Mouse (Mus musculus) myocyte (in vitro differentiated cells): Measurements from ENCODE around the gene Irx1. TPM values are rescaled to one million over a fixed set of nuclear protein-coding genes. Genes with fewer than 3 reads are reported as not detected.

Source experiments
- H3K27me3 ChIP-seq: one replicate; pipeline ENCODE4 v1.6.1; 2011; ENCODE audit not compliant: control insufficient read depth, insufficient read depth, insufficient read length
- H3K36me3 ChIP-seq: one replicate; pipeline ENCODE4 v1.6.1; 2011; ENCODE audit not compliant: control insufficient read depth, insufficient read depth
- H3K4me2 ChIP-seq: one replicate; pipeline ENCODE4 v1.6.1; 2011; ENCODE audit warnings: low read depth, control low read depth
- H3K4me3 ChIP-seq: one replicate; pipeline ENCODE4 v1.5.1; 2011; ENCODE audit warnings: mild to moderate bottlenecking, control low read depth, moderate library complexity
- H3K79me2 ChIP-seq: one replicate; pipeline ENCODE4 v1.6.1; 2011; ENCODE audit not compliant: control insufficient read depth, insufficient read depth
- H3ac ChIP-seq: one replicate; pipeline ENCODE4 v1.6.1; 2011; ENCODE audit not compliant: control insufficient read depth, insufficient read length
- CEBPB ChIP-seq: IDR thresholded peaks from 2 replicates; pipeline ENCODE4 v1.6.1; 2011; ENCODE audit warnings: mild to moderate bottlenecking, moderate library complexity; ENCODE audit not compliant: poor library complexity, insufficient read depth, severe bottlenecking
- E2F4 ChIP-seq: IDR thresholded peaks from one replicate; pipeline ENCODE4 v1.6.1; 2011; ENCODE audit warnings: mild to moderate bottlenecking, control low read depth, moderate library complexity; ENCODE audit not compliant: insufficient read depth
- MAX ChIP-seq: IDR thresholded peaks from one replicate; pipeline ENCODE4 v1.6.1; 2011; ENCODE audit warnings: low read depth, mild to moderate bottlenecking, control low read depth
- MYOD1 ChIP-seq, 3 experiments: IDR thresholded peaks; one replicate each; pipeline ENCODE4 v1.6.1; 2011; ENCODE audit warnings: control low read depth in 2 of 3, low read depth in 2 of 3, mild to moderate bottlenecking in 2 of 3, moderate library complexity in 1 of 3; ENCODE audit not compliant: insufficient read length in 2 of 3, control insufficient read depth in 1 of 3
- MYOG ChIP-seq, 3 experiments: IDR thresholded peaks; one replicate each; pipeline ENCODE4 v1.6.1; 2011; ENCODE audit warnings: control low read depth in 2 of 3, low read depth in 2 of 3, mild to moderate bottlenecking in 2 of 3; ENCODE audit not compliant: insufficient read length in 2 of 3, control insufficient read depth in 1 of 3, insufficient read depth in 1 of 3
- POLR2A ChIP-seq: IDR thresholded peaks from one replicate; pipeline ENCODE4 v1.6.1; 2011; ENCODE audit warnings: low read depth, mild to moderate bottlenecking, control low read depth, moderate library complexity; ENCODE audit not compliant: insufficient read length
- POLR2AphosphoS2 ChIP-seq: IDR thresholded peaks from one replicate; pipeline ENCODE4 v1.6.1; 2011; ENCODE audit warnings: low read depth, control low read depth; ENCODE audit not compliant: insufficient read length
- REST ChIP-seq: IDR thresholded peaks from one replicate; pipeline ENCODE4 v1.6.1; 2011; ENCODE audit warnings: mild to moderate bottlenecking, control low read depth, moderate library complexity; ENCODE audit not compliant: insufficient read depth, insufficient read length
- SRF ChIP-seq: IDR thresholded peaks from one replicate; pipeline ENCODE4 v1.6.1; 2011; ENCODE audit warnings: low read depth; ENCODE audit not compliant: control insufficient read depth, insufficient read length
- TCF12 ChIP-seq: IDR thresholded peaks from one replicate; pipeline ENCODE4 v1.6.1; 2011; ENCODE audit warnings: mild to moderate bottlenecking, control low read depth; ENCODE audit not compliant: poor library complexity, insufficient read depth, severe bottlenecking
- TCF3 ChIP-seq: IDR thresholded peaks from one replicate; pipeline ENCODE4 v1.6.1; 2011; ENCODE audit warnings: low read depth, control low read depth; ENCODE audit not compliant: insufficient read length
- USF1 ChIP-seq: IDR thresholded peaks from one replicate; pipeline ENCODE4 v1.6.1; 2011; ENCODE audit warnings: low read depth, mild to moderate bottlenecking, control low read depth, moderate library complexity
- polyA plus RNA-seq: library from polyadenylated mRNA; unstranded; fragments of >200 nt; fragmentation: generic; extraction: Trizol; gene quantifications from one replicate; pipeline ENCODE4 v1.2.1, GENCODE M21; 2012; ENCODE audit warnings: missing spikeins

Irx1 gene
- polyA plus RNA-seq, 1 experiment: not detected

GRCm38 (mm10) chr13:71958651-71959050, 4.9 kb downstream of the Irx1 start:
- no peaks in the 10 kb centered on the region for H3K36me3 ChIP-seq
- H3ac ChIP-seq: no peak overlapping the region
- H3K4me3 ChIP-seq: no peak overlapping the region
- H3K27me3 ChIP-seq: no peaks in the 10 kb centered on the region
- no peaks in the 10 kb centered on the region for H3K79me2 ChIP-seq
- TF ChIP-seq SRF (no peak), MAX (no peak), TCF12 (no peak), USF1 (no peak), TCF3 (no peak), MYOG (IDR thresholded peaks at IDR 0.05; ENCODE audit: control insufficient read depth in 1 of 3, insufficient read depth in 1 of 3, insufficient read length in 2 of 3, low read depth in 2 of 3) (no peak), E2F4 (no peak), MYOD1 (IDR thresholded peaks at IDR 0.05; ENCODE audit: control insufficient read depth in 1 of 3, insufficient read length in 2 of 3, low read depth in 2 of 3) (no peak), CEBPB (no peak)
- H3K4me2 ChIP-seq: no peak overlapping the region

DNA sequence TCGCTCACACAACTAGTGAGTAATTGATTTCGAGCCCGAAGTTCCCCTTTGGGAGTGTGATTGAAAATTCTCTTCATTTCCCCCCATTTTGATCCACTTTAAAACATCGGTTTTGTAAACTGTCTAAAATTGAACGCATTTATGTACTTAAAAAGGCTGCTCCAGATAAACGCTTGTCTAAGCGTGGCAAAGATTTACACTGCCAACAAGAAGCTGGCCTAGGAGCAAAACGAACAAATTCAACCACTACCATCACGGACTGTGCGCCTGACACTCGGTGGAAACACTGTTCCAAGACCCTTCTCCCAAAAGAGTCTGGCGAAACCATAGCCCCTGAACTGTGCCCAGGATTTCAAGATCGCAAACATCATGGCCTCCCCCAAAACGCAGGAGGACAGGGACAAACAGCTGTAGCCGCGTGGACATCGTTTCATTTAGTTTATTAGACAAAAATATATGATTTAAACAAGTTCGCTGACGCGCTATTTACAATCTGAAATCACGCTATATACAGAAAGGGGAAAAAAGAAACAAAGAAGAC, 5.6 kb downstream of the Irx1 start:
- Histone ChIP-seq H3K27me3 (no peaks in the 10 kb centered on the region), H3K4me2 (no peak overlapping the region), H3K36me3 (no peaks in the 10 kb centered on the region), H3ac (no peak overlapping the region), H3K4me3 (no peak overlapping the region), H3K79me2 (no peaks in the 10 kb centered on the region)
- TF ChIP-seq CEBPB (no peak), E2F4 (no peak), MYOD1 (IDR thresholded peaks at IDR 0.05; ENCODE audit: control insufficient read depth in 1 of 3, insufficient read length in 2 of 3, low read depth in 2 of 3) (no peak), USF1 (no peak), POLR2A (no peak), TCF3 (no peak), TCF12 (no peak), MAX (no peak), SRF (no peak), REST (no peak), POLR2AphosphoS2 (no peak), MYOG (IDR thresholded peaks at IDR 0.05; ENCODE audit: control insufficient read depth in 1 of 3, insufficient read depth in 1 of 3, insufficient read length in 2 of 3, low read depth in 2 of 3) (no peak)

GRCm38 (mm10) chr13:71957147-71957546, 6.4 kb downstream of the Irx1 start:
- Histone ChIP-seq H3K79me2 (no peaks in the 10 kb centered on the region), H3ac (no peak overlapping the region), H3K4me3 (no peak overlapping the region), H3K27me3 (no peaks in the 10 kb centered on the region), H3K4me2 (no peak overlapping the region), H3K36me3 (no peaks in the 10 kb centered on the region)
- TF ChIP-seq POLR2AphosphoS2 (no peak), MYOG (IDR thresholded peaks at IDR 0.05; ENCODE audit: control insufficient read depth in 1 of 3, insufficient read depth in 1 of 3, insufficient read length in 2 of 3, low read depth in 2 of 3) (no peak), CEBPB (no peak), MAX (no peak), TCF3 (no peak), TCF12 (no peak), POLR2A (no peak), E2F4 (no peak)

- H3K4me2 ChIP-seq: no peak overlapping the region
These were observed 7.0 kb downstream of the Irx1 start for GRCm38 (mm10) chr13:71956481-71956880.

GRCm38 (mm10) chr13:71951966-71952365, 11.6 kb downstream of the Irx1 start:
- TF ChIP-seq E2F4: no peak
- no peak for TF ChIP-seq TCF12
- TF ChIP-seq MYOD1 (IDR thresholded peaks at IDR 0.05; ENCODE audit: control insufficient read depth in 1 of 3, insufficient read length in 2 of 3, low read depth in 2 of 3): no peak
- no peak for TF ChIP-seq USF1
- TF ChIP-seq MAX: no peak
- no peak for TF ChIP-seq MYOG (IDR thresholded peaks at IDR 0.05; ENCODE audit: control insufficient read depth in 1 of 3, insufficient read depth in 1 of 3, insufficient read length in 2 of 3, low read depth in 2 of 3)
- Histone ChIP-seq H3K36me3 (no peaks in the 10 kb centered on the region), H3K4me3 (no peak overlapping the region), H3K79me2 (no peaks in the 10 kb centered on the region), H3ac (no peak overlapping the region), H3K27me3 (no peaks in the 10 kb centered on the region), H3K4me2 (no peak overlapping the region)

More at GRCm38 (mm10) chr13:71956481-71956880, 7.0 kb downstream of the Irx1 start:
- no peak for TF ChIP-seq E2F4
- TF ChIP-seq POLR2A: no peak
- TF ChIP-seq USF1: no peak
- TF ChIP-seq POLR2AphosphoS2: no peak
- no peak for TF ChIP-seq CEBPB
- TF ChIP-seq MAX: no peak
- no peak for TF ChIP-seq TCF3
- Histone ChIP-seq H3ac (no peak overlapping the region), H3K36me3 (no peaks in the 10 kb centered on the region), H3K27me3 (no peaks in the 10 kb centered on the region), H3K79me2 (no peaks in the 10 kb centered on the region), H3K4me3 (no peak overlapping the region)
